Mouse (Mus musculus): Measurements from ENCODE around the gene Coa6.
A peak's percentile ranks its signal among the peaks of the same experiment; 100 is the strongest.

Coa6 gene

GRCm38 (mm10) chr8:126422174-126422919 lies at the start of gene Coa6:
Gene Coa6, plus strand, starts transcription at chr8:126422515.
- DNase-seq (ENCODE audit: low read depth, low spot score), result peak; percentile 98

- no peak for DNase-seq (ENCODE audit: low read depth, low spot score)
Measured at GRCm38 (mm10) chr8:126379580-126379979, 42.7 kb upstream of the Coa6 start.

- no peak for DNase-seq (ENCODE audit: low read depth, low spot score)
Measured at GRCm38 (mm10) chr8:126380141-126380540, 42.2 kb upstream of the Coa6 start.

GRCm38 (mm10) chr8:126381299-126381698 lies 41.0 kb upstream of the Coa6 start:
- DNase-seq (ENCODE audit: low read depth, low spot score), result no peak

GRCm38 (mm10) chr8:126382216-126382615 lies 40.1 kb upstream of the Coa6 start:
- DNase-seq (ENCODE audit: low read depth, low spot score), result peak; percentile 71

- DNase-seq (ENCODE audit: low read depth, low spot score), result peak; percentile 77
Measured at GRCm38 (mm10) chr8:126382749-126383148, 39.6 kb upstream of the Coa6 start.

- peak; percentile 76 for DNase-seq (ENCODE audit: low read depth, low spot score)
Measured at GRCm38 (mm10) chr8:126387566-126387965, 34.7 kb upstream of the Coa6 start.

GRCm38 (mm10) chr8:126391541-126391940 lies 30.8 kb upstream of the Coa6 start:
- no peak for DNase-seq (ENCODE audit: low read depth, low spot score)

GRCm38 (mm10) chr8:126395386-126395785 lies 26.9 kb upstream of the Coa6 start:
- DNase-seq (ENCODE audit: low read depth, low spot score), result no peak

GRCm38 (mm10) chr8:126395917-126396316 lies 26.4 kb upstream of the Coa6 start:
- peak; percentile 16 for DNase-seq (ENCODE audit: low read depth, low spot score)

GRCm38 (mm10) chr8:126398349-126398748 lies 24.0 kb upstream of the Coa6 start:
- DNase-seq (ENCODE audit: low read depth, low spot score), result peak; percentile 13

- DNase-seq (ENCODE audit: low read depth, low spot score), result peak; percentile 42
Measured at GRCm38 (mm10) chr8:126404550-126404949, 17.8 kb upstream of the Coa6 start.

GRCm38 (mm10) chr8:126405030-126405429 lies 17.3 kb upstream of the Coa6 start:
- no peak for DNase-seq (ENCODE audit: low read depth, low spot score)

- no peak for DNase-seq (ENCODE audit: low read depth, low spot score)
Measured at GRCm38 (mm10) chr8:126420834-126421233, 1.5 kb upstream of the Coa6 start.

GRCm38 (mm10) chr8:126422920-126423300 lies 595 bp downstream of the Coa6 start:
- DNase-seq (ENCODE audit: low read depth, low spot score), result peak; percentile 66

- no peak for DNase-seq (ENCODE audit: low read depth, low spot score)
Measured at GRCm38 (mm10) chr8:126424163-126424562, 1.8 kb downstream of the Coa6 start.

- no peak for DNase-seq (ENCODE audit: low read depth, low spot score)
Measured at GRCm38 (mm10) chr8:126424946-126425345, 2.6 kb downstream of the Coa6 start.

GRCm38 (mm10) chr8:126429635-126430034 lies 7.3 kb downstream of the Coa6 start:
- DNase-seq (ENCODE audit: low read depth, low spot score), result no peak

- peak; percentile 17 for DNase-seq (ENCODE audit: low read depth, low spot score)
Measured at GRCm38 (mm10) chr8:126433827-126434226, 11.5 kb downstream of the Coa6 start.

GRCm38 (mm10) chr8:126438937-126439336 lies 16.6 kb downstream of the Coa6 start:
- DNase-seq (ENCODE audit: low read depth, low spot score), result no peak

- no peak for DNase-seq (ENCODE audit: low read depth, low spot score)
Measured at GRCm38 (mm10) chr8:126451158-126451557, 28.8 kb downstream of the Coa6 start.

- peak; percentile 64 for DNase-seq (ENCODE audit: low read depth, low spot score)
Measured at GRCm38 (mm10) chr8:126455383-126455782, 33.1 kb downstream of the Coa6 start.

- peak; percentile 60 for DNase-seq (ENCODE audit: low read depth, low spot score)
Measured at GRCm38 (mm10) chr8:126460274-126460673, 38.0 kb downstream of the Coa6 start.

- DNase-seq (ENCODE audit: low read depth, low spot score), result no peak
Measured at GRCm38 (mm10) chr8:126461735-126462134, 39.4 kb downstream of the Coa6 start.
